Mouse (Mus musculus): ENCODE data around the gene Mpp2. TPM values are rescaled to one million over a fixed set of nuclear protein-coding genes. Genes with fewer than 3 reads are reported as not detected.

Mpp2 gene
- 16.1 and 17.2 TPM in 2 replicates for total RNA-seq (2014; fragmentation: Nextera tagmentation)
- 3.1 and 3.4 TPM in 2 replicates for total RNA-seq (2017)
- polyA plus RNA-seq (2012), result 11.9 and 13.9 TPM in 2 replicates

GRCm38 (mm10) chr11:102087931-102088898, at the start of gene Mpp2:
Gene Mpp2 (minus strand): TSS chr11:102088515.
- TF ChIP-seq GATA1 (IDR thresholded peaks at IDR 0.05; ENCODE audit: borderline replicate concordance, low read length) (no peak), CTCF (IDR thresholded peaks at IDR 0.05; ENCODE audit: low read depth, low read length) (no peak), GATA2 (IDR thresholded peaks at IDR 0.05; ENCODE audit: borderline replicate concordance, low read depth, low read length) (no peak), TAL1 (conservative IDR thresholded peaks at IDR 0.05; ENCODE audit: low read depth, low read length) (peak; percentile 67; the same call in 1 of the 2 replicates)
- H3K9me3 ChIP-seq (replicated peaks), result no peaks in the 10 kb centered on the region
- DNase-seq (ENCODE audit: low spot score) (peak; percentile 86), ATAC-seq (ENCODE audit: extremely low read depth, insufficient number of reproducible peaks, low FRiP score, poor library complexity, severe bottlenecking) (peak; percentile 74)
- peaks cover 28% of the 10 kb centered on the region for H3K36me3 ChIP-seq (replicated peaks)
- no peaks in the 10 kb centered on the region for H3K27me3 ChIP-seq (ENCODE audit: insufficient read depth, low read length)
- peaks cover 60% of the 10 kb centered on the region for H3K4me1 ChIP-seq (ENCODE audit: insufficient read depth, low read depth, low read length)
- H3K4me3 ChIP-seq (ENCODE audit: low read depth, low read length), result peak within 1 kb of the TSS; percentile 85

GRCm38 (mm10) chr11:102137625-102138446, 49.5 kb upstream of the Mpp2 start:
- DNase-seq (ENCODE audit: low spot score) (peak; percentile 54), ATAC-seq (ENCODE audit: extremely low read depth, insufficient number of reproducible peaks, low FRiP score, poor library complexity, severe bottlenecking) (no peak)
- TF ChIP-seq CTCF (IDR thresholded peaks at IDR 0.05; ENCODE audit: low read depth, low read length) (no peak), POLR2AphosphoS5 (IDR thresholded peaks at IDR 0.05; ENCODE audit: insufficient replicate concordance, low read depth, low read length) (no peak), TAL1 (conservative IDR thresholded peaks at IDR 0.05; ENCODE audit: low read depth, low read length) (no peak)
- Histone ChIP-seq H3K36me3 (replicated peaks) (no peaks in the 10 kb centered on the region), H3K9me3 (replicated peaks) (no peaks in the 10 kb centered on the region), H3K4me1 (ENCODE audit: insufficient read depth, low read depth, low read length) (peaks cover 41% of the 10 kb centered on the region), H3K4me3 (ENCODE audit: low read depth, low read length) (peak overlapping the region; percentile 60; the same call in 1 of the 2 replicates), H3K27me3 (ENCODE audit: insufficient read depth, low read length) (peaks cover 6% of the 10 kb centered on the region; the same call in 1 of the 2 replicates)

- ATAC-seq (ENCODE audit: extremely low read depth, insufficient number of reproducible peaks, low FRiP score, poor library complexity, severe bottlenecking) (no peak), DNase-seq (ENCODE audit: low spot score) (no peak)
- no peaks in the 10 kb centered on the region for H3K9me3 ChIP-seq (replicated peaks)
- TF ChIP-seq POLR2AphosphoS5 (IDR thresholded peaks at IDR 0.05; ENCODE audit: insufficient replicate concordance, low read depth, low read length), result no peak
- no peak for TF ChIP-seq TAL1 (conservative IDR thresholded peaks at IDR 0.05; ENCODE audit: low read depth, low read length)
- TF ChIP-seq CTCF (IDR thresholded peaks at IDR 0.05; ENCODE audit: low read depth, low read length), result no peak
- TF ChIP-seq GATA1 (IDR thresholded peaks at IDR 0.05; ENCODE audit: borderline replicate concordance, low read length), result no peak
- no peak for TF ChIP-seq GATA2 (IDR thresholded peaks at IDR 0.05; ENCODE audit: borderline replicate concordance, low read depth, low read length)
- peaks cover 63% of the 10 kb centered on the region for H3K4me1 ChIP-seq (ENCODE audit: insufficient read depth, low read depth, low read length)
- H3K27me3 ChIP-seq (ENCODE audit: insufficient read depth, low read length), result peaks cover 4% of the 10 kb centered on the region; the same call in 1 of the 2 replicates
- H3K4me3 ChIP-seq (ENCODE audit: low read depth, low read length), result no peak overlapping the region
- H3K36me3 ChIP-seq (replicated peaks), result no peaks in the 10 kb centered on the region
Observed at GRCm38 (mm10) chr11:102134516-102134915, 46.2 kb upstream of the Mpp2 start.

- no peak for DNase-seq (ENCODE audit: low spot score)
- Histone ChIP-seq H3K4me1 (ENCODE audit: insufficient read depth, low read depth, low read length) (peaks cover 62% of the 10 kb centered on the region), H3K4me3 (ENCODE audit: low read depth, low read length) (peak overlapping the region; percentile 49), H3K36me3 (replicated peaks) (no peaks in the 10 kb centered on the region), H3K27me3 (ENCODE audit: insufficient read depth, low read length) (peaks cover 10% of the 10 kb centered on the region; the same call in 1 of the 2 replicates), H3K9me3 (replicated peaks) (peaks cover 6% of the 10 kb centered on the region)
- ATAC-seq (ENCODE audit: extremely low read depth, insufficient number of reproducible peaks, low FRiP score, poor library complexity, severe bottlenecking), result no peak
- TF ChIP-seq TAL1 (conservative IDR thresholded peaks at IDR 0.05; ENCODE audit: low read depth, low read length), result no peak
- no peak for TF ChIP-seq CTCF (IDR thresholded peaks at IDR 0.05; ENCODE audit: low read depth, low read length)
- no peak for TF ChIP-seq GATA1 (IDR thresholded peaks at IDR 0.05; ENCODE audit: borderline replicate concordance, low read length)
- TF ChIP-seq POLR2AphosphoS5 (IDR thresholded peaks at IDR 0.05; ENCODE audit: insufficient replicate concordance, low read depth, low read length), result no peak
- no peak for TF ChIP-seq GATA2 (IDR thresholded peaks at IDR 0.05; ENCODE audit: borderline replicate concordance, low read depth, low read length)
Observed at GRCm38 (mm10) chr11:102117386-102117785, 29.1 kb upstream of the Mpp2 start.

GRCm38 (mm10) chr11:102116241-102116640, 27.9 kb upstream of the Mpp2 start:
- no peaks in the 10 kb centered on the region for H3K36me3 ChIP-seq (replicated peaks)
- DNase-seq (ENCODE audit: low spot score) (no peak), ATAC-seq (ENCODE audit: extremely low read depth, insufficient number of reproducible peaks, low FRiP score, poor library complexity, severe bottlenecking) (peak; percentile 75)
- TF ChIP-seq CTCF (IDR thresholded peaks at IDR 0.05; ENCODE audit: low read depth, low read length), result no peak
- TF ChIP-seq TAL1 (conservative IDR thresholded peaks at IDR 0.05; ENCODE audit: low read depth, low read length), result peak; percentile 84
- peaks cover 6% of the 10 kb centered on the region for H3K9me3 ChIP-seq (replicated peaks)
- peaks cover 58% of the 10 kb centered on the region for H3K4me1 ChIP-seq (ENCODE audit: insufficient read depth, low read depth, low read length)
- H3K27me3 ChIP-seq (ENCODE audit: insufficient read depth, low read length), result peaks cover 13% of the 10 kb centered on the region; the same call in 1 of the 2 replicates
- H3K4me3 ChIP-seq (ENCODE audit: low read depth, low read length), result no peak overlapping the region; the same call in 1 of the 2 replicates

GRCm38 (mm10) chr11:102111576-102111975, 23.3 kb upstream of the Mpp2 start:
- Histone ChIP-seq H3K9me3 (replicated peaks) (no peaks in the 10 kb centered on the region), H3K36me3 (replicated peaks) (no peaks in the 10 kb centered on the region), H3K4me3 (ENCODE audit: low read depth, low read length) (no peak overlapping the region), H3K4me1 (ENCODE audit: insufficient read depth, low read depth, low read length) (peaks cover 46% of the 10 kb centered on the region), H3K27me3 (ENCODE audit: insufficient read depth, low read length) (peaks cover 54% of the 10 kb centered on the region)
- DNase-seq (ENCODE audit: low spot score), result no peak
- TF ChIP-seq GATA2 (IDR thresholded peaks at IDR 0.05; ENCODE audit: borderline replicate concordance, low read depth, low read length) (no peak), POLR2AphosphoS5 (IDR thresholded peaks at IDR 0.05; ENCODE audit: insufficient replicate concordance, low read depth, low read length) (no peak), CTCF (IDR thresholded peaks at IDR 0.05; ENCODE audit: low read depth, low read length) (no peak), GATA1 (IDR thresholded peaks at IDR 0.05; ENCODE audit: borderline replicate concordance, low read length) (no peak), TAL1 (conservative IDR thresholded peaks at IDR 0.05; ENCODE audit: low read depth, low read length) (no peak)
- no peak for ATAC-seq (ENCODE audit: extremely low read depth, insufficient number of reproducible peaks, low FRiP score, poor library complexity, severe bottlenecking)

All from G1E (cell line).